Mouse (Mus musculus) CH12.LX (cell line): ENCODE data around the gene Rb1.

Experiments
- E2F4 ChIP-seq: IDR thresholded peaks from 2 replicates; pipeline ENCODE4 v1.6.1; 2011; ENCODE audit warnings: low read depth, low read length, improper control_type of control experiment; ENCODE audit not compliant: insufficient replicate concordance
- KAT2A ChIP-seq: IDR thresholded peaks from 2 replicates; pipeline ENCODE4 v1.6.1; 2012; ENCODE audit warnings: low read length, improper control_type of control experiment, inconsistent platforms; ENCODE audit not compliant: insufficient replicate concordance
- MEF2A ChIP-seq: IDR thresholded peaks from 2 replicates; pipeline ENCODE4 v1.6.1; 2014; ENCODE audit warnings: low read depth, mild to moderate bottlenecking, inconsistent platforms, low read length, improper control_type of control experiment, borderline replicate concordance
- NRF1 ChIP-seq: IDR thresholded peaks from 2 replicates; pipeline ENCODE4 v1.6.1; 2014; ENCODE audit warnings: low read depth, mild to moderate bottlenecking, inconsistent platforms, low read length, improper control_type of control experiment, moderate library complexity
- POLR2A ChIP-seq: IDR thresholded peaks from 2 replicates; pipeline ENCODE4 v1.6.1; 2011; ENCODE audit warnings: low read depth, mild to moderate bottlenecking, improper control_type of control experiment, low read length
- USF2 ChIP-seq: conservative IDR thresholded peaks from 2 replicates; pipeline ENCODE4 v1.6.1; 2011; ENCODE audit warnings: low read depth, low read length, improper control_type of control experiment

DNA sequence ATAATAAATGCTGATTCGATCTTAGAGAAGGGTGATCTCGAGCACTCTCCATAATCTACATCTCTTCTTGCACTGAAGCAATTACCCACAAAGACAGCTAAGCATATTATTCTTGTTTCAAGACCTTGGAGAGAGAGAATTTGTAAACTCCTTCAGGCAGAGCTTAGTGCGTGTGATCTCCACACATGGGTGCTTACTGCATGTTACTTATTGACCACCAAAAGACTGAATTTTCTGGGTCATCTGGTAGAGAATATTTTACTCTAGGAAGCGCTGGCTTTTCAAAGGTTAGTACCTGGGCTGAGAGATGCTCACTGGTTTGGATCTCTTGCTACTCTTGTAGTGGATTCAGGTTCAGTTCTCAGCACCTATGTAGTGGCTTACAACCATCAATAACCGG, 25.5 kb upstream of the Rb1 start:
- TF ChIP-seq POLR2A (no peak), MEF2A (no peak), USF2 (no peak), KAT2A (no peak), NRF1 (no peak), E2F4 (no peak)
